Mouse (Mus musculus) neural tube, embryonic 11.5 days (tissue): Measurements from ENCODE around the gene Gm17324. TPM values are rescaled to one million over a fixed set of nuclear protein-coding genes. Genes with fewer than 3 reads are reported as not detected.
"Not testable (repeated sequence)": the region's sequence is repeated elsewhere in the genome, so short reads cannot be mapped to it uniquely, and the experiment has no call there.

Source experiments
- ATAC-seq: fragments of 200-750 bp; cut with Nextera tagmentation; 2 replicates; pipeline ENCODE4 v1.8.0; 2017; ENCODE audit warnings: moderate number of reproducible peaks, mild to moderate bottlenecking, moderate TSS enrichment, moderate library complexity; ENCODE audit not compliant: insufficient read depth, low FRiP score, low TSS enrichment
- DNase-seq: peaks from one replicate; pipeline ENCODE4 v3.0.0-alpha.2; 2015; ENCODE audit warnings: low spot score
- H3K27ac ChIP-seq: fragments of 300-500 bp; sonication (generic); 2 replicates; pipeline ENCODE4 v1.5.1; 2014; ENCODE audit warnings: low read depth, mild to moderate bottlenecking, low read length
- H3K27me3 ChIP-seq: fragments of 300-500 bp; sonication (generic); 2 replicates; pipeline ENCODE4 v1.6.1; 2014; ENCODE audit warnings: mild to moderate bottlenecking, low read length, mixed read lengths; ENCODE audit not compliant: control insufficient read depth, insufficient read depth
- H3K36me3 ChIP-seq: fragments of 300-500 bp; sonication (generic); 2 replicates; pipeline ENCODE4 v1.6.1; 2014; ENCODE audit warnings: mild to moderate bottlenecking, low read length, moderate library complexity, mixed read lengths; ENCODE audit not compliant: control insufficient read depth, insufficient read depth
- H3K4me1 ChIP-seq: fragments of 300-500 bp; sonication (generic); 2 replicates; pipeline ENCODE4 v1.6.1; 2014; ENCODE audit warnings: low read length, mixed read lengths; ENCODE audit not compliant: control insufficient read depth, insufficient read depth
- H3K4me2 ChIP-seq: fragments of 300-500 bp; sonication (generic); 2 replicates; pipeline ENCODE4 v1.6.1; 2014; ENCODE audit warnings: low read depth, mild to moderate bottlenecking, moderate library complexity
- H3K4me3 ChIP-seq: fragments of 300-500 bp; sonication (generic); 2 replicates; pipeline ENCODE4 v1.5.1; 2014; ENCODE audit warnings: low read depth, low read length
- H3K9ac ChIP-seq: fragments of 300-500 bp; sonication (generic); 2 replicates; pipeline ENCODE4 v1.6.1; 2014; ENCODE audit warnings: mild to moderate bottlenecking, low read length
- H3K9me3 ChIP-seq: fragments of 300-500 bp; sonication (generic); 2 replicates; pipeline ENCODE4 v1.6.1; 2016; ENCODE audit warnings: low read length; ENCODE audit not compliant: control insufficient read depth
- WGBS: fragments of 180-500 bp; shearing (Covaris S2); extraction: QIAGEN DNeasy Blood & Tissue Kit; methylation state at CpG from one replicate; pipeline ENCODE4 v1.1.7; 2014; 5-methylcytosine and 5-hydroxymethylcytosine counted together
- polyA plus RNA-seq: library from polyadenylated mRNA; unstranded; fragments of >200 nt; fragmentation: Nextera tagmentation; extraction: Ambion mirVana; gene quantifications from 2 replicates; pipeline ENCODE4 v1.2.1, GENCODE M21; 2014

The Gm17324 gene
- 1.0 TPM in 1 of 2 replicates, not detected in the other for polyA plus RNA-seq

DNA sequence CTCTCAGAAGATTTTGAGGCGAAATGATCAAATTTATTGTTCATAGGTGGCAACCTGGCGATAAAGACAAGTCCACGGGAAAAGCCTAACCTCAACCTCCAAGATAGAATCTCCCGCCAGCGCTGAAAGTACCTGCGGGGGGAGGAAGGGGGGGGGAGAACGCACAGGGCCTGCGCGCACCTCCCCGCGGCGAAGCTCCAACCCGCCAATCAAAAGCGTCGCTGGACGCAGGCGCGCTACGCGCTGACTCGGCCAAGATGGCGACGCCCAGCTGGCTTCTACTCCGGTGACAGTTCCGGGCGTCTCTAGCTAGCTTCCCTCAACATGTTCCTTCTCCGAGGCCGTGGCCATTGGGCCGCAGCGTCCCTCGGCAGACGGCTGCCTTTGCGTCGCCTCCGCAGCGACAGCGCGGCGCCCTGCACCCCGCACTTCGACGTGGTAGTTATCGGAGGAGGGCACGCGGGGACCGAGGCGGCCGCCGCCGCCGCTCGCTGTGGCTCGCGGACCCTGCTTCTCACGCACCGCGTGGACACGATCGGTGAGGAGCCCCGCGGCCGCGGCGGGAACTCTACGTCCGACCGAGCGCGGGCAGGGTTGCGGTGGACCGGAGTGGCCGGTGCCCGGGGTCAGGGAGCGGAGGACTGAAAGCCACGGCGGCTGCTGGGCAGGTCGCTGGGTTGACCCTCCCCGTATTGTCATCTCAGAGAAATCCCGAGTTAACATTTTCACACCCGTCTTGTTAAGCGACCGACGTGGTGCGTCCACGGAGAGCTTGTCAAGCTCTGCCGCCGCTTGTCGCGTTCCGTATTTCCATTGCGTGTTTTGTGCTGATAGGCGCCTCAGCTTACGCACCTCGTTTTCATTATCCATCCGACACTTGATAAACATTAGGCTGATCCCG lies at the start of gene Gm17324, which contains the start of gene Mto1:
TSS of gene Gm17324 (minus strand) at position 814 of the 901 bp plus-strand sequence.
TSS of gene Mto1 (plus strand) at position 236 of the 901 bp plus-strand sequence.
- H3K9ac ChIP-seq = peak within 1 kb of the TSS; percentile 85
- peaks cover 23% of the 10 kb centered on the region for H3K27me3 ChIP-seq
- DNase-seq (peak; percentile 93), ATAC-seq (peak; percentile 93)
- peak within 1 kb of the TSS; percentile 52 for H3K4me2 ChIP-seq
- 0 out of 2 replicates have a peak, but pooled peaks cover 2% of the 10 kb centered on the region for H3K36me3 ChIP-seq
- H3K9me3 ChIP-seq = no peaks in the 10 kb centered on the region
- peak within 1 kb of the TSS; percentile 74 for H3K27ac ChIP-seq
- peaks cover 3% of the 10 kb centered on the region; the same call in 1 of the 2 replicates for H3K4me1 ChIP-seq
- under 1% methylated on average over 87 of the region's 96 CpGs for WGBS
- peak within 1 kb of the TSS; percentile 87 for H3K4me3 ChIP-seq

DNA sequence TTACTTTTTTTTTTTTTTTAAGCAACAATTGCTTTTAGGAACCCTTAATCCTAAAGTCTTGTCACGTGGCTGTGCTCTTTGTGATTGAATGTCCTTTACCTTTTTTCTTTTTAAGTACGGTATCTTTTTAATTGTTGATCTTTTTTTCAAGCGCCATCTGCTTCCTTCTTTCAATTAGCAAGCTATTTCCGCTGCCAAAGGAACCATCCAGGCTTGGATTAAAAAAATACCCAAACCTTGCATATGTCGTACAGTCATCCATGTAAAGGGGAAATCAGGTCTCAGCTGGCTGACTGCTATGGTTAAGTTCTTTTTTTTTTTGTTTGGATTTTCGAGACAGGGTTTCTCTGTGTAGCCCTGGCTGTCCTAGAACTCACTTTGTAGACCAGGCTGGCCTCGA lies 44.6 kb upstream of the Gm17324 start:
- Histone ChIP-seq H3K36me3 (no peaks in the 10 kb centered on the region), H3K4me2 (no peak overlapping the region), H3K27ac (no peak overlapping the region), H3K4me3 (no peak overlapping the region), H3K4me1 (peaks cover 7% of the 10 kb centered on the region), H3K27me3 (no peaks in the 10 kb centered on the region), H3K9me3 (no peaks in the 10 kb centered on the region), H3K9ac (no peak overlapping the region)
- DNase-seq (no peak), ATAC-seq (no peak)
- 85% methylated on average over 7 of the region's 7 CpGs for WGBS

DNA sequence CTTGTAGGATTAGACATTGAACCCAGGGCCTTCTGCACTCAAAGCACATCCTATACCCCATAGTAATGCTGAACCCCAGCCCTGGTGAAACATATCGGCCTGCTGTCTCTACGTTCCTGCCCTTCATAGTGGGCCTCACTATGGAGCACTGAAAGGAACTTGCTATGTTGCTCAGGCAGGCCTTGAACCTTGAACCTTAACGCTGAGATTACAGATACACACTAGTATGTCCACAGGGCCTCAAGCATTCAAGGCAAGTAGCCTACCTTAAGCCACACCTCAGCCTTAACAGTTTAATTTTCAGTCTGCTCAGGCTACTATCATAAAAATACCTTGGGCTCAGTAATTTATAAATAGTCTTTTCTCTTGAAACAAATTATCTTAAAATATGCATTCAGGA lies 43.7 kb upstream of the Gm17324 start:
- Histone ChIP-seq H3K27ac (no peak overlapping the region), H3K36me3 (no peaks in the 10 kb centered on the region), H3K4me1 (peaks cover 7% of the 10 kb centered on the region), H3K9me3 (no peaks in the 10 kb centered on the region), H3K4me3 (no peak overlapping the region), H3K27me3 (no peaks in the 10 kb centered on the region), H3K9ac (no peak overlapping the region), H3K4me2 (no peak overlapping the region)
- ATAC-seq (no peak), DNase-seq (no peak)
- 91% methylated on average over 3 of the region's 3 CpGs for WGBS

DNA sequence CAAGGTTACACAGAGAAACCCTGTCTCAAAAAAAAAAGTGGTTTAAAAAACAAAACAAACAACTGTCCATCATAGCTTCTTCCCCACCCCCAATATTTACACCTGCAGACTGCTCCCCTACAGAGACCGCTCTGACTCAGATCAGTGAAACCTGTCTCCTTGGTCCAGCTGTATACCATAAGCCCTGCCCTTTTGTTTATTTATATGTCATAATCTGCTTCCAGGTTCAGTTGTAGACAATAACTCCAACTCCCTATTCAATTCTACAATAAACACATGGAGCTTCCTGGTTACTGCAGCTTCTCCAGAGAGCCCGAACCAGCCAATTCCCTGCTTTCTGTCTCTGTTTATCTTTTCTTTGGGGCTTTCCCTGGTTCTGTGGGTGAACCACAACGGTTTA lies 42.6 kb upstream of the Gm17324 start:
- H3K4me1 ChIP-seq = peaks cover 7% of the 10 kb centered on the region
- no peak overlapping the region for H3K4me2 ChIP-seq
- no peak overlapping the region for H3K9ac ChIP-seq
- H3K27me3 ChIP-seq = no peaks in the 10 kb centered on the region
- ATAC-seq (no peak), DNase-seq (no peak)
- H3K9me3 ChIP-seq = no peaks in the 10 kb centered on the region
- H3K36me3 ChIP-seq = no peaks in the 10 kb centered on the region
- WGBS = 86% methylated on average over 3 of the region's 3 CpGs
- H3K4me3 ChIP-seq = no peak overlapping the region
- H3K27ac ChIP-seq = no peak overlapping the region

DNA sequence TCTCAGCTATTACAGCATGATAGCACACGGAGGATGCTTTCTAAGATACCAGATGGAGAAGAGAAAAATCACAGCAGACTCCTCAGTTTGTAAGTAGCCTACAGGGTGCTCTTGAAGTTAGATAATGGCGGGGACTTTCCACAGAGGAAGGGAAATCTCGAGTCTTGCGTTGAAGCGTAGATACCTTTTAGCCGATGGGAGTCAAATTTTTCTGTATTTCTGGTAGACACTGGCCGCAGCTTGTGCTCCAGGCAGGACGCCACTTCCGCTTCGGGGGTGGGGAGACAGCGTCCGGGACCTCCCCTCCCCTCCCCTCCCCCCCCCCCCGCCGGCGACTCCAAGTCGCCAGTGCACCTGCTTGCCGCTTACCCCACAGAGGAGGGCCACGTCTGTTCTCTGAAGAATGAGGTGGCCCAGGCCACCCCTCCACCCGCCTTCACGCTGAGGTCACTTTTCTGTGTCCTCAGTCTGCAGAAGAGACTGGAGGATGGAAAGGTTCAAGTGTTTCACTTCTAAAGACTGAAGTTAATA lies 40.4 kb upstream of the Gm17324 start, which contains the start of gene Eef1a1:
TSS of gene Eef1a1 (minus strand) at position 262 of the 531 bp plus-strand sequence.
- Histone ChIP-seq H3K4me1 (peaks cover 7% of the 10 kb centered on the region), H3K36me3 (no peaks in the 10 kb centered on the region), H3K4me2 (peak within 1 kb of the TSS; percentile 44), H3K27me3 (no peaks in the 10 kb centered on the region), H3K9ac (peak within 1 kb of the TSS; percentile 55), H3K27ac (no peak within 1 kb of the TSS), H3K9me3 (no peaks in the 10 kb centered on the region), H3K4me3 (peak within 1 kb of the TSS; percentile 29)
- peak; percentile 58 for ATAC-seq
- DNase-seq = peak; percentile 51
- WGBS = 6% methylated on average over 18 of the region's 20 CpGs

DNA sequence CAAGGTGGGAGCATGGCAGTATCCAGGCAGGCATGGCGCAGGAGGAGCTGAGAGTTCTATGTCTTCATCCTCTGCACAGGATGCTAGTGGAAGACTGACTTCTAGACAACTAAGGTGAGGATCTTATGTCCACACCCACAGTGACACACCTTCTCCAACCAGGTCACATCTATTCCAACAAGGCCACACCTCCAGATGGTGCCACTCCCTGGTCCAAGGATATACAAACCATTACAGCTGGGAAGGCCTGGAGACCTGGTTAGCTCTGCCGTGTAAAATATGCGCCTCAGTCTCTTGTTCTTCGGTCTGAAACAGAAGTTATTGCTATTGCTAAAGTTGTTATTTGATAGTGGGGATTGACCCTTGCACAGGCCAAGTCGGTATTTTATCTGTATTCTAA lies 39.4 kb upstream of the Gm17324 start:
- not testable (repeated sequence) for H3K36me3 ChIP-seq, H3K4me1 ChIP-seq, H3K4me3 ChIP-seq, H3K9me3 ChIP-seq, H3K27me3 ChIP-seq, ATAC-seq, DNase-seq, H3K9ac ChIP-seq, H3K27ac ChIP-seq, H3K4me2 ChIP-seq
- 95% methylated on average over 5 of the region's 5 CpGs for WGBS

DNA sequence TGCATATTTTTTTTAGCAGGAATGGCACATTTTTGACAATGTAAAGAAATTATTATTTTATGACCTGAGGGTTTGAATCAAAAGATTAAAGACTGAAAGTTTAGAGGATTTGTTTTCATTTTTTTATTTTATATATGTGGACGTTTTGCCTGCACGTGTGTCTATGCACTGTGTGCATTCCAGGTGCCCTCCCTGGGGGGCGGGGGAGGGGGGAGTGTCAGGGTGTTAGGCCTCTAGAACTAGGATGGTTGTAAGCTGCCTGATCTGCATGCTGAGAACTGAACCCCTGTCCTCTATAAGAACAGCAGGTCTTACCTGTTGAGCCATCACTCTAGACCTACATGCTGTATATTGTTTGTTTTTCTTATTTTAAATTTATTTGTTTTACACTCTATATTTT lies 36.1 kb upstream of the Gm17324 start:
- no peak overlapping the region for H3K27ac ChIP-seq
- no peak overlapping the region for H3K4me2 ChIP-seq
- H3K9ac ChIP-seq = no peak overlapping the region
- WGBS = 77% methylated on average over 3 of the region's 3 CpGs
- DNase-seq (no peak), ATAC-seq (no peak)
- no peak overlapping the region for H3K4me3 ChIP-seq
- no peaks in the 10 kb centered on the region for H3K36me3 ChIP-seq
- H3K4me1 ChIP-seq = peaks cover 10% of the 10 kb centered on the region
- H3K9me3 ChIP-seq = no peaks in the 10 kb centered on the region
- no peaks in the 10 kb centered on the region for H3K27me3 ChIP-seq

DNA sequence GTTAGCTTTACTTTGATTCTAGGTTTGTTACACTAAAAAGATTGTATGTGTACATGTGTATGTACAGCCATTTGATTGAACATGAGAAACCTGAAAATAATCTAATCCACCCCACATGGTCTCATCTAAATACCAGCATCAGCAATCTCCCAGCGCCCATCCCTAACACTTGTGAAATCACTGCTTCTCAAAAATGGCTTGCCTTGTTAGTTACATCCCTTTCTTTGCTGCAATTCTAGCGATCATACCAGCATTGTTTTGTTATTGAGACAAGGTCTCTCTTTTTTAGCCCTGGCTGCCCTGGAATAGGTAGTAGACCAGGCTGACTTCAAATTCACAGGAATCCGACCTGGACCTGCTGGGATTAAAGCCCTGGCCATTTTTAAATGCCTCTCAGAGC lies 33.8 kb upstream of the Gm17324 start:
- Histone ChIP-seq H3K27ac (peak overlapping the region; percentile 98), H3K4me3 (peak overlapping the region; percentile 99), H3K9me3 (no peaks in the 10 kb centered on the region), H3K27me3 (no peaks in the 10 kb centered on the region), H3K9ac (peak overlapping the region; percentile 81), H3K36me3 (peaks cover 8% of the 10 kb centered on the region; the same call in 1 of the 2 replicates), H3K4me2 (peak overlapping the region; percentile 51), H3K4me1 (peaks cover 3% of the 10 kb centered on the region; the same call in 1 of the 2 replicates)
- 5% methylated on average over 3 of the region's 3 CpGs for WGBS
- ATAC-seq (no peak), DNase-seq (no peak)
